Mouse (Mus musculus): ENCODE results near the gene Cux2. TPM values are rescaled to one million over a fixed set of nuclear protein-coding genes. Genes with fewer than 3 reads are reported as not detected.

Cux2 gene
- polyA plus RNA-seq, 1 experiment, result 3.6 TPM

GRCm38 (mm10) chr5:121815867-121816380 lies 234.0 kb downstream of the Cux2 start:
- H3K4me3 ChIP-seq (ENCODE audit: insufficient read depth, low read depth, low read length), result no peak overlapping the region
- H3K4me1 ChIP-seq (ENCODE audit: control insufficient read depth, insufficient read depth, low read length), result peaks cover 4% of the 10 kb centered on the region; the same call in 1 of the 2 replicates
- H3K27me3 ChIP-seq (replicated peaks; ENCODE audit: control insufficient read depth, insufficient read depth, low read length), result no peaks in the 10 kb centered on the region
- no peak for TF ChIP-seq POLR2A (IDR thresholded peaks at IDR 0.05; ENCODE audit: low read depth, low read length)
- TF ChIP-seq CTCF (conservative IDR thresholded peaks at IDR 0.05; ENCODE audit: insufficient read depth, insufficient read length, low read depth, low read length), result no peak
- 68% methylated on average over 8 of the region's 8 CpGs for WGBS
- H3K27ac ChIP-seq (ENCODE audit: insufficient read depth, low read depth, low read length), result no peak overlapping the region
- no peak for DNase-seq
- H3K36me3 ChIP-seq (ENCODE audit: control insufficient read depth, insufficient read depth, low read length), result peaks cover 1% of the 10 kb centered on the region; the same call in 1 of the 2 replicates

- H3K27ac ChIP-seq (ENCODE audit: insufficient read depth, low read depth, low read length), result no peak overlapping the region
- H3K4me1 ChIP-seq (ENCODE audit: control insufficient read depth, insufficient read depth, low read length), result peaks cover 4% of the 10 kb centered on the region; the same call in 1 of the 2 replicates
- WGBS, result 28% methylated on average over 3 of the region's 3 CpGs
- H3K4me3 ChIP-seq (ENCODE audit: insufficient read depth, low read depth, low read length), result no peak overlapping the region
- no peaks in the 10 kb centered on the region for H3K27me3 ChIP-seq (replicated peaks; ENCODE audit: control insufficient read depth, insufficient read depth, low read length)
- TF ChIP-seq POLR2A (IDR thresholded peaks at IDR 0.05; ENCODE audit: low read depth, low read length) (no peak), CTCF (conservative IDR thresholded peaks at IDR 0.05; ENCODE audit: insufficient read depth, insufficient read length, low read depth, low read length) (peak; percentile 70)
- DNase-seq, result peak; percentile 90
- H3K36me3 ChIP-seq (ENCODE audit: control insufficient read depth, insufficient read depth, low read length), result peaks cover 1% of the 10 kb centered on the region; the same call in 1 of the 2 replicates
These were observed 234.8 kb downstream of the Cux2 start for GRCm38 (mm10) chr5:121815067-121815466.

GRCm38 (mm10) chr5:121813744-121814143 lies 236.2 kb downstream of the Cux2 start:
- no peak overlapping the region for H3K27ac ChIP-seq (ENCODE audit: insufficient read depth, low read depth, low read length)
- TF ChIP-seq CTCF (conservative IDR thresholded peaks at IDR 0.05; ENCODE audit: insufficient read depth, insufficient read length, low read depth, low read length), result no peak
- no peak for TF ChIP-seq POLR2A (IDR thresholded peaks at IDR 0.05; ENCODE audit: low read depth, low read length)
- no peaks in the 10 kb centered on the region for H3K27me3 ChIP-seq (replicated peaks; ENCODE audit: control insufficient read depth, insufficient read depth, low read length)
- no peak overlapping the region for H3K4me3 ChIP-seq (ENCODE audit: insufficient read depth, low read depth, low read length)
- 90% methylated on average over 10 of the region's 10 CpGs for WGBS
- H3K36me3 ChIP-seq (ENCODE audit: control insufficient read depth, insufficient read depth, low read length), result peaks cover 1% of the 10 kb centered on the region; the same call in 1 of the 2 replicates
- no peak for DNase-seq
- peaks cover 7% of the 10 kb centered on the region for H3K4me1 ChIP-seq (ENCODE audit: control insufficient read depth, insufficient read depth, low read length)

GRCm38 (mm10) chr5:121812526-121813243 lies 237.2 kb downstream of the Cux2 start:
- Histone ChIP-seq H3K4me3 (ENCODE audit: insufficient read depth, low read depth, low read length) (no peak overlapping the region), H3K36me3 (ENCODE audit: control insufficient read depth, insufficient read depth, low read length) (no peaks in the 10 kb centered on the region; the same call in 1 of the 2 replicates), H3K4me1 (ENCODE audit: control insufficient read depth, insufficient read depth, low read length) (peaks cover 7% of the 10 kb centered on the region), H3K27ac (ENCODE audit: insufficient read depth, low read depth, low read length) (no peak overlapping the region), H3K27me3 (replicated peaks; ENCODE audit: control insufficient read depth, insufficient read depth, low read length) (no peaks in the 10 kb centered on the region)
- DNase-seq, result no peak
- 82% methylated on average over 7 of the region's 7 CpGs for WGBS
- TF ChIP-seq POLR2A (IDR thresholded peaks at IDR 0.05; ENCODE audit: low read depth, low read length) (no peak), CTCF (conservative IDR thresholded peaks at IDR 0.05; ENCODE audit: insufficient read depth, insufficient read length, low read depth, low read length) (no peak)

GRCm38 (mm10) chr5:121811485-121811931 lies 238.4 kb downstream of the Cux2 start:
- Histone ChIP-seq H3K4me1 (ENCODE audit: control insufficient read depth, insufficient read depth, low read length) (peaks cover 7% of the 10 kb centered on the region), H3K4me3 (ENCODE audit: insufficient read depth, low read depth, low read length) (no peak overlapping the region), H3K36me3 (ENCODE audit: control insufficient read depth, insufficient read depth, low read length) (no peaks in the 10 kb centered on the region), H3K27ac (ENCODE audit: insufficient read depth, low read depth, low read length) (no peak overlapping the region), H3K27me3 (replicated peaks; ENCODE audit: control insufficient read depth, insufficient read depth, low read length) (no peaks in the 10 kb centered on the region)
- TF ChIP-seq CTCF (conservative IDR thresholded peaks at IDR 0.05; ENCODE audit: insufficient read depth, insufficient read length, low read depth, low read length) (no peak), POLR2A (IDR thresholded peaks at IDR 0.05; ENCODE audit: low read depth, low read length) (no peak)
- WGBS, result 68% methylated on average over 5 of the region's 5 CpGs
- peak; percentile 47 for DNase-seq

GRCm38 (mm10) chr5:121810331-121811151 lies 239.4 kb downstream of the Cux2 start:
- Histone ChIP-seq H3K4me1 (ENCODE audit: control insufficient read depth, insufficient read depth, low read length) (peaks cover 7% of the 10 kb centered on the region), H3K36me3 (ENCODE audit: control insufficient read depth, insufficient read depth, low read length) (no peaks in the 10 kb centered on the region), H3K4me3 (ENCODE audit: insufficient read depth, low read depth, low read length) (no peak overlapping the region), H3K27ac (ENCODE audit: insufficient read depth, low read depth, low read length) (no peak overlapping the region), H3K27me3 (replicated peaks; ENCODE audit: control insufficient read depth, insufficient read depth, low read length) (no peaks in the 10 kb centered on the region)
- TF ChIP-seq POLR2A (IDR thresholded peaks at IDR 0.05; ENCODE audit: low read depth, low read length), result no peak
- no peak for TF ChIP-seq CTCF (conservative IDR thresholded peaks at IDR 0.05; ENCODE audit: insufficient read depth, insufficient read length, low read depth, low read length)
- no peak for DNase-seq
- 85% methylated on average over 17 of the region's 17 CpGs for WGBS
